ENCODE assay signal across 22 mouse cellular contexts in the genomic region with DNA sequence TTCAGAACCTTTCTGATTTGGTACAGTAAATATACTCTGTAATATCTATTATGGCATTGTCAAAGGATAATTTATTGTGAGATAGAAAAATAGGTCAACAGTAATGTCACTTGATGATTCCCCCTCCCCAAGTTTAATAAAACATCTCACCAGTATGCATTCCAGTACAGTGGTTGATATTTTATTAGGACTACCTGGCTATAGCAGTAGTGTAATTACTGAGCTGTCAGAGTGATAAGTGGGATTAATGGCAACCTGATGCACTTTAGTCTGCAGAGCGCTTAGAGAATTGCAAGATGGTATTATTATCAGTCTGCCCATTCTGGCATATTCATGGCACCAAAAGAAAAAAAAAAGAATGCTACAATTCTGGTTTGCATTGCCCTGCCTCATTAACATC.
"Had no signal": no experiment of that assay in that cellular context is flagged by ENCODE, and none has a peak within 500 bp of the region (broad histone marks: within the 10 kb centered on the region; RNA-seq: fewer than 3 reads in every experiment).

No protein-coding gene starts in this region.

- H3K4me1 ChIP-seq: limb, embryonic 12.5 days; limb, embryonic 15.5 days; midbrain, embryonic 13.5 days; neural tube, embryonic 13.5 days; stomach, embryonic 15.5 days had no signal

- DNase-seq: kidney, adult 18-20 months; kidney, adult 9 months; kidney, postnatal 14 days; kidney, postnatal 4 days; left cerebral cortex, postnatal 4 days; liver, postnatal 0 days; lung, embryonic 14.5 days; right cerebral cortex, adult 18-20 months; right cerebral cortex, postnatal 14 days; right cerebral cortex, postnatal 4 days; spleen, adult 18-20 months; thymus, postnatal 25 days had no signal

- H3K4me3 ChIP-seq: limb, embryonic 12.5 days; limb, embryonic 15.5 days; midbrain, embryonic 13.5 days; myocyte; neural tube, embryonic 13.5 days; stomach, embryonic 15.5 days had no signal

- H3K9ac ChIP-seq: limb, embryonic 12.5 days; limb, embryonic 15.5 days; liver, embryonic 14.5 days; liver, postnatal 0 days; lung, embryonic 14.5 days; midbrain, embryonic 13.5 days; neural tube, embryonic 13.5 days; stomach, embryonic 15.5 days had no signal

- H3K36me3 ChIP-seq: limb, embryonic 12.5 days; limb, embryonic 15.5 days; midbrain, embryonic 13.5 days; neural tube, embryonic 13.5 days; stomach, embryonic 15.5 days had no signal

- H3K27me3 ChIP-seq: limb, embryonic 12.5 days; limb, embryonic 15.5 days; midbrain, embryonic 13.5 days; neural tube, embryonic 13.5 days; stomach, embryonic 15.5 days had no signal

- H3K4me2 ChIP-seq: limb, embryonic 12.5 days; limb, embryonic 15.5 days; liver, embryonic 11.5 days; lung, embryonic 14.5 days; midbrain, embryonic 13.5 days; neural tube, embryonic 13.5 days; stomach, embryonic 15.5 days had no signal

- ATAC-seq: liver, postnatal 0 days; lung, postnatal 0 days; midbrain, embryonic 13.5 days had no signal

- H3K9me3 ChIP-seq: limb, embryonic 12.5 days; limb, embryonic 15.5 days; midbrain, embryonic 13.5 days; neural tube, embryonic 13.5 days; stomach, embryonic 15.5 days had no signal

- H3K27ac ChIP-seq: limb, embryonic 12.5 days; limb, embryonic 15.5 days; liver, embryonic 14.5 days; macrophage; midbrain, embryonic 13.5 days; neural tube, embryonic 13.5 days; stomach, embryonic 15.5 days had no signal
